Mouse (Mus musculus): ENCODE measurements around the gene Dag1. TPM values are rescaled to one million over a fixed set of nuclear protein-coding genes. Genes with fewer than 3 reads are reported as not detected.

Dag1 gene
- polyA plus RNA-seq, 1 experiment: 17.2 TPM

DNA sequence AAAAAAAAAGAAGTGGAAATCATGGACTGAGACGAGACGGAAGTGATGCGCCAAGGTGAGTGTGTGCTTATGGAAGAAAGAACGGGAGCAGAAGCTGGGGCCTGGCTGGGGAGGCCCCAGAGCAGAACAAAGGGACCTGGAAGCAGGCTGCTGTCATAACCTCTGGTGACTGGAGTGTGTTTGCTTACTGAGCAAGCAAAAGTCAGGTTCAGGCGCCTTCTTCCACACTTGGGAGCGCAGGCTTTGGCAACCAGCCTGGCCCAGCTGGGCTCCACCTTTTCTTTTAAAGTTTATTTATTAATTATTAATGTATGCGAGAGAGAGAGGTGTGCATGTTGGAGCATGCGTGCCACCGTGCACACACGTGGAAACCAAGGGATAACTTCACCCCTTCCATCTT is 94.0 kb downstream of the Dag1 start:
- no peaks in the 10 kb centered on the region for H3K27me3 ChIP-seq (ENCODE audit: control insufficient read depth, insufficient read depth, low read length)
- H3K4me1 ChIP-seq (ENCODE audit: control insufficient read depth, insufficient read depth, low read length): no peaks in the 10 kb centered on the region; the same call in 1 of the 2 replicates
- no peak overlapping the region for H3K27ac ChIP-seq (ENCODE audit: control insufficient read depth, insufficient read depth, low read depth, low read length)
- no peak for TF ChIP-seq POLR2A (IDR thresholded peaks at IDR 0.05; ENCODE audit: control insufficient read depth, low read depth, low read length)
- H3K4me3 ChIP-seq (ENCODE audit: control insufficient read depth, low read depth, low read length): no peak overlapping the region
- H3K36me3 ChIP-seq (ENCODE audit: control insufficient read depth, insufficient read depth, low read length): no peaks in the 10 kb centered on the region

- Histone ChIP-seq H3K27ac (ENCODE audit: control insufficient read depth, insufficient read depth, low read depth, low read length) (peak overlapping the region; percentile 81), H3K27me3 (ENCODE audit: control insufficient read depth, insufficient read depth, low read length) (no peaks in the 10 kb centered on the region), H3K36me3 (ENCODE audit: control insufficient read depth, insufficient read depth, low read length) (no peaks in the 10 kb centered on the region), H3K4me1 (ENCODE audit: control insufficient read depth, insufficient read depth, low read length) (peaks cover 2% of the 10 kb centered on the region; the same call in 1 of the 2 replicates), H3K4me3 (ENCODE audit: control insufficient read depth, low read depth, low read length) (peak overlapping the region; percentile 67)
- TF ChIP-seq POLR2A (IDR thresholded peaks at IDR 0.05; ENCODE audit: control insufficient read depth, low read depth, low read length): no peak
- TF ChIP-seq CTCF (IDR thresholded peaks at IDR 0.05; ENCODE audit: control insufficient read depth, insufficient read depth, insufficient replicate concordance, low read depth, low read length): no peak
These were observed 98.6 kb downstream of the Dag1 start for GRCm38 (mm10) chr9:108165143-108165542.

- peaks cover 2% of the 10 kb centered on the region; the same call in 1 of the 2 replicates for H3K4me1 ChIP-seq (ENCODE audit: control insufficient read depth, insufficient read depth, low read length)
- H3K4me3 ChIP-seq (ENCODE audit: control insufficient read depth, low read depth, low read length): peak overlapping the region; percentile 51
- TF ChIP-seq POLR2A (IDR thresholded peaks at IDR 0.05; ENCODE audit: control insufficient read depth, low read depth, low read length): no peak
- no peak for TF ChIP-seq CTCF (IDR thresholded peaks at IDR 0.05; ENCODE audit: control insufficient read depth, insufficient read depth, insufficient replicate concordance, low read depth, low read length)
- H3K36me3 ChIP-seq (ENCODE audit: control insufficient read depth, insufficient read depth, low read length): no peaks in the 10 kb centered on the region
- 0 out of 2 replicates have a peak overlapping the region, but pooled peaks have one; percentile 42 for H3K27ac ChIP-seq (ENCODE audit: control insufficient read depth, insufficient read depth, low read depth, low read length)
- H3K27me3 ChIP-seq (ENCODE audit: control insufficient read depth, insufficient read depth, low read length): no peaks in the 10 kb centered on the region
These were observed 100.0 kb downstream of the Dag1 start for GRCm38 (mm10) chr9:108163646-108164284.

DNA sequence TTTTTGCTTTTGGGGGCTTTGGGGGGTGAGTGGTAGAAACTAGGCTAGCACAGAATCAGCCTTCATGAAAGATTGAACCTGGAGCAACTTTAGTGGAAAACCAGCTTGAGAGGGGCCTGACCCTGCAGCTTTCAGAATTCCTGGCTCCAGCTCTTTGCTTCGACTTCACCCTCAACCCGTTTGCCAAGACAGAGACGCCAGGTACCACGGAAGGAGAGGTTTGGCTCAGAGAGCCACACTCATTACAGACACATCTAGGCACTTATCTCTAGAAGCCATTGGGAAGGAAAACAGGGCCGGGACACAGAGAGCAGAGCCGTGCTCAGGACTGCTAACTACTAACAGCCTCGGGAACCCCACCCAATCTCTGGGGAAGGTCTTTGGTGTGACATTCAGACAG is 105.9 kb downstream of the Dag1 start:
- no peak for TF ChIP-seq POLR2A (IDR thresholded peaks at IDR 0.05; ENCODE audit: control insufficient read depth, low read depth, low read length)
- no peak for TF ChIP-seq CTCF (IDR thresholded peaks at IDR 0.05; ENCODE audit: control insufficient read depth, insufficient read depth, insufficient replicate concordance, low read depth, low read length)
- Histone ChIP-seq H3K36me3 (ENCODE audit: control insufficient read depth, insufficient read depth, low read length) (no peaks in the 10 kb centered on the region), H3K27ac (ENCODE audit: control insufficient read depth, insufficient read depth, low read depth, low read length) (no peak overlapping the region), H3K4me1 (ENCODE audit: control insufficient read depth, insufficient read depth, low read length) (peaks cover 2% of the 10 kb centered on the region; the same call in 1 of the 2 replicates), H3K4me3 (ENCODE audit: control insufficient read depth, low read depth, low read length) (no peak overlapping the region), H3K27me3 (ENCODE audit: control insufficient read depth, insufficient read depth, low read length) (no peaks in the 10 kb centered on the region)

GRCm38 (mm10) chr9:108157451-108157850 is 106.3 kb downstream of the Dag1 start:
- Histone ChIP-seq H3K27ac (ENCODE audit: control insufficient read depth, insufficient read depth, low read depth, low read length) (no peak overlapping the region), H3K4me3 (ENCODE audit: control insufficient read depth, low read depth, low read length) (no peak overlapping the region)
- no peak for TF ChIP-seq CTCF (IDR thresholded peaks at IDR 0.05; ENCODE audit: control insufficient read depth, insufficient read depth, insufficient replicate concordance, low read depth, low read length)
- TF ChIP-seq POLR2A (IDR thresholded peaks at IDR 0.05; ENCODE audit: control insufficient read depth, low read depth, low read length): no peak

DNA sequence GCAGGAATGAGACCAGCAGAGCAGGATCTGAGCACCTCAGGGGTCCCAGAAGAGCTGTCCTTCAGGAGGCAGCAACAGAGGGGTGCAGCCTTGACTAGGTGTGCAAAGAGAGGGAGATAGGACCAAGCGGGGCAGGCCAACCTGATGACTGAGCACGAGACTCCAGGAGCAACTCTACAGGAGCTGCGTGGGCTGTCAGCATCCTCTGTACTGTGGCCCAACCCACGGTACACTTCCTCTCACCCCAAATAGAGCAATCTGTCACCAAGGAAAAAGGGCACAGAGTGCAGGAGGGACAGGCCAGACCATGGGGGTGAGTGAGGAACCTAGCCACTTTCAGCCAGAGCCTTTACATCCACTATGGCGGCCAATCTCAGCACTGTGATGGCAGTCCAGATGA is 107.0 kb downstream of the Dag1 start:
- TF ChIP-seq POLR2A (IDR thresholded peaks at IDR 0.05; ENCODE audit: control insufficient read depth, low read depth, low read length) (no peak), CTCF (IDR thresholded peaks at IDR 0.05; ENCODE audit: control insufficient read depth, insufficient read depth, insufficient replicate concordance, low read depth, low read length) (no peak)
- peaks cover 2% of the 10 kb centered on the region; the same call in 1 of the 2 replicates for H3K4me1 ChIP-seq (ENCODE audit: control insufficient read depth, insufficient read depth, low read length)
- no peak overlapping the region for H3K4me3 ChIP-seq (ENCODE audit: control insufficient read depth, low read depth, low read length)
- no peaks in the 10 kb centered on the region for H3K36me3 ChIP-seq (ENCODE audit: control insufficient read depth, insufficient read depth, low read length)
- no peaks in the 10 kb centered on the region for H3K27me3 ChIP-seq (ENCODE audit: control insufficient read depth, insufficient read depth, low read length)
- H3K27ac ChIP-seq (ENCODE audit: control insufficient read depth, insufficient read depth, low read depth, low read length): no peak overlapping the region

More at GRCm38 (mm10) chr9:108157451-108157850, 106.3 kb downstream of the Dag1 start:
- H3K27me3 ChIP-seq (ENCODE audit: control insufficient read depth, insufficient read depth, low read length): no peaks in the 10 kb centered on the region
- H3K4me1 ChIP-seq (ENCODE audit: control insufficient read depth, insufficient read depth, low read length): peaks cover 2% of the 10 kb centered on the region; the same call in 1 of the 2 replicates
- H3K36me3 ChIP-seq (ENCODE audit: control insufficient read depth, insufficient read depth, low read length): no peaks in the 10 kb centered on the region

GRCm38 (mm10) chr9:108154814-108155213 is 108.9 kb downstream of the Dag1 start:
- H3K4me1 ChIP-seq (ENCODE audit: control insufficient read depth, insufficient read depth, low read length): peaks cover 2% of the 10 kb centered on the region; the same call in 1 of the 2 replicates
- TF ChIP-seq POLR2A (IDR thresholded peaks at IDR 0.05; ENCODE audit: control insufficient read depth, low read depth, low read length) (no peak), CTCF (IDR thresholded peaks at IDR 0.05; ENCODE audit: control insufficient read depth, insufficient read depth, insufficient replicate concordance, low read depth, low read length) (no peak)
- no peak overlapping the region for H3K4me3 ChIP-seq (ENCODE audit: control insufficient read depth, low read depth, low read length)
- no peak overlapping the region for H3K27ac ChIP-seq (ENCODE audit: control insufficient read depth, insufficient read depth, low read depth, low read length)
- no peaks in the 10 kb centered on the region for H3K36me3 ChIP-seq (ENCODE audit: control insufficient read depth, insufficient read depth, low read length)
- H3K27me3 ChIP-seq (ENCODE audit: control insufficient read depth, insufficient read depth, low read length): no peaks in the 10 kb centered on the region

Other genes with a start within 250 kb of the Dag1 start
- 21.5 and 21.6 TPM in 2 replicates for gene Gmppb, start 214.7 kb downstream of the Dag1 start, polyA plus RNA-seq (2012; rRNA removed)
- gene Amigo3, start 210.8 kb downstream of the Dag1 start, polyA plus RNA-seq (2012; rRNA removed): 1.3 and 1.4 TPM in 2 replicates
- 0.59 and 0.90 TPM in 2 replicates for gene Mst1, start 183.5 kb downstream of the Dag1 start, polyA plus RNA-seq (2012; rRNA removed)
- 82.8 and 86.7 TPM in 2 replicates for gene Rnf123, start 180.6 kb downstream of the Dag1 start, polyA plus RNA-seq (2012; rRNA removed)
- 19.2 and 21.2 TPM in 2 replicates for gene Apeh, start 169.4 kb downstream of the Dag1 start, polyA plus RNA-seq (2012; rRNA removed)
- 1.2 TPM in 2 replicates for gene Bsn, start 73.6 kb downstream of the Dag1 start, polyA plus RNA-seq (2012; rRNA removed)
- gene Nicn1, start 26.5 kb upstream of the Dag1 start, polyA plus RNA-seq (2012; rRNA removed): 23.1 and 24.8 TPM in 2 replicates
- 4.3 and 7.9 TPM in 2 replicates for gene Amt, start 32.9 kb upstream of the Dag1 start, polyA plus RNA-seq (2012; rRNA removed)
- 34.8 and 40.5 TPM in 2 replicates for gene Rhoa, start 42.2 kb upstream of the Dag1 start, polyA plus RNA-seq (2012; rRNA removed)
- 40.4 and 42.0 TPM in 2 replicates for gene Tcta, start 42.2 kb upstream of the Dag1 start, polyA plus RNA-seq (2012; rRNA removed)
- 64.0 and 88.9 TPM in 2 replicates for gene Gpx1, start 74.9 kb upstream of the Dag1 start, polyA plus RNA-seq (2012; rRNA removed)
- 115 and 116 TPM in 2 replicates for gene Usp4, start 83.9 kb upstream of the Dag1 start, polyA plus RNA-seq (2012; rRNA removed)
- gene 1700102P08Rik, start 128.8 kb upstream of the Dag1 start, polyA plus RNA-seq (2012; rRNA removed): 72.2 and 91.0 TPM in 2 replicates
- gene Ccdc36, start 164.5 kb upstream of the Dag1 start, polyA plus RNA-seq (2012; rRNA removed): 5.3 and 5.8 TPM in 2 replicates
- gene BC048562, start 172.5 kb upstream of the Dag1 start, polyA plus RNA-seq (2012; rRNA removed): 91.8 and 100 TPM in 2 replicates
- gene Ccdc71, start 196.6 kb upstream of the Dag1 start, polyA plus RNA-seq (2012; rRNA removed): 19.4 and 20.6 TPM in 2 replicates
- gene Klhdc8b, start 197.6 kb upstream of the Dag1 start, polyA plus RNA-seq (2012; rRNA removed): 15.2 and 18.7 TPM in 2 replicates
- gene Lamb2, start 215.8 kb upstream of the Dag1 start, polyA plus RNA-seq (2012; rRNA removed): 23.3 and 24.3 TPM in 2 replicates
- 128 and 134 TPM in 2 replicates for gene Usp19, start 226.6 kb upstream of the Dag1 start, polyA plus RNA-seq (2012; rRNA removed)
- 159 and 195 TPM in 2 replicates for gene Qars, start 243.7 kb upstream of the Dag1 start, polyA plus RNA-seq (2012; rRNA removed)

Measured in testis, adult 2 months (tissue).